Mouse (Mus musculus) lung, postnatal 36 days (tissue): ENCODE results near the gene Apoe.

Experiments
- DNase-seq: peaks from one replicate; pipeline ENCODE4 v3.0.0; 2022; ENCODE audit warnings: mixed read lengths

The Apoe gene

GRCm38 (mm10) chr7:19716055-19716682 lies 17.2 kb upstream of the Apoe start:
- DNase-seq, result no peak

GRCm38 (mm10) chr7:19715239-19716054 lies 16.5 kb upstream of the Apoe start, which contains the start of gene Tomm40:
Gene Tomm40 (minus strand): TSS chr7:19715438.
- DNase-seq, result peak; percentile 100

GRCm38 (mm10) chr7:19714836-19715235 lies 15.8 kb upstream of the Apoe start:
- DNase-seq, result no peak

DNA sequence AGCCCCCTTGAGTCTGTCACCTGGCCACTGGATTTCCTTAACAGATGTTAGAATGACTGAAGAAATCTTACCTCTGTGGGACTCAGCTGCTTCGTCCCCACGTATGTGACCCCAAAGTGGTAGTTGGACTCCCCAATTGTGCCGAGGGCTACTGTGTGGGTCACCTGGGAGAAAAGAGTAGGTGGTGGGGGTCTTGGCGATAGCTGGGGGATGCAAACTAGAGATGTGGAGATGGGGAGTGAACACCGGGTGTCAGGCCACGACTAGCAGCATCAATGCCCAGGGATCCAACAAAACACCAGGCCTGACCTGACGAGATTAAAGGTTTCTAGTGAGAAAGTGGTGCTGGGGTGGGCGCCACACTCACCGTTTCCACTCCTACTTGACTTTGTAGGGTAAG lies 14.6 kb upstream of the Apoe start:
- no peak for DNase-seq

GRCm38 (mm10) chr7:19713196-19713595 lies 14.2 kb upstream of the Apoe start:
- no peak for DNase-seq

DNA sequence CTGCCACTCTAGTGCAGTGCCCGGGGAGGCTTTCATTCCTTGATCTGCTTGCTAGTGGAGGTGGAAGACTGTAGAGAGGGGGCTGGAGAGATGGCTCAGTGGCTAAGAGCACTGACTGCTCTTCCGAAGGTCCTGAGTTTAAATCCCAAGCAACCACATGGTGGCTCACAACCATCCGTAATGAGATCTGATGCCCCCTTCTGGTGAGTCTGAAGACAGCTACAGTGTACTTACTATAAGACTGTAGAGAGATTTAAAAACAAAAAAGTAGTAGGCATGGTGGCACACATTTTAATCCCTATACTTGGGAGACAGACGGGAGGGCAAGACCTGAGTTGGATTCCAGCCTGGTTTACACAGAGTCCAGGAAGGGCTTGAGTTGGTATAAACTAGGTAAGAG lies 13.4 kb upstream of the Apoe start:
- DNase-seq, result no peak

GRCm38 (mm10) chr7:19710650-19711049 lies 11.7 kb upstream of the Apoe start:
- no peak for DNase-seq

DNA sequence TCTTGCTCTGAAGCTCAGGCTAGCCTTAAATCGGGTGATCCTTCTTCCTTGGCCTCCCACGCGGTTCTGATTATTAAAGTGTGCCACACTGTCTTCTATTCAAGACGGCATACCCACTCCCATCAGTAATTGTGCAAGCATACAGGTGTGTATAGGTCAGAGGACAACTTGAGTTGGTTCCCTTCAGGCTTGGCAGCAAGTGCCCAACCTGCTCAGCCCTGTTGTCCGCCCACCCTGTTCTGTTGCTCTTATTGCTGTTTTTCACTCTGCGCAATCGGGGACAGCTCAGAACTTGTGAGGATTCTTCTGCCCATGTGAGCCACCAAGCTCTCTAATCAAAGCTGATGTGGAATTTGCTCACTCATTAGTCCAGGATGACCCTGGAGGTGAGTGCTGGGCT lies 6.3 kb upstream of the Apoe start:
- DNase-seq, result no peak

- no peak for DNase-seq
Observed at GRCm38 (mm10) chr7:19704475-19704874, 5.5 kb upstream of the Apoe start.

- DNase-seq, result no peak
Observed at GRCm38 (mm10) chr7:19702859-19703555, 4.0 kb upstream of the Apoe start.

DNA sequence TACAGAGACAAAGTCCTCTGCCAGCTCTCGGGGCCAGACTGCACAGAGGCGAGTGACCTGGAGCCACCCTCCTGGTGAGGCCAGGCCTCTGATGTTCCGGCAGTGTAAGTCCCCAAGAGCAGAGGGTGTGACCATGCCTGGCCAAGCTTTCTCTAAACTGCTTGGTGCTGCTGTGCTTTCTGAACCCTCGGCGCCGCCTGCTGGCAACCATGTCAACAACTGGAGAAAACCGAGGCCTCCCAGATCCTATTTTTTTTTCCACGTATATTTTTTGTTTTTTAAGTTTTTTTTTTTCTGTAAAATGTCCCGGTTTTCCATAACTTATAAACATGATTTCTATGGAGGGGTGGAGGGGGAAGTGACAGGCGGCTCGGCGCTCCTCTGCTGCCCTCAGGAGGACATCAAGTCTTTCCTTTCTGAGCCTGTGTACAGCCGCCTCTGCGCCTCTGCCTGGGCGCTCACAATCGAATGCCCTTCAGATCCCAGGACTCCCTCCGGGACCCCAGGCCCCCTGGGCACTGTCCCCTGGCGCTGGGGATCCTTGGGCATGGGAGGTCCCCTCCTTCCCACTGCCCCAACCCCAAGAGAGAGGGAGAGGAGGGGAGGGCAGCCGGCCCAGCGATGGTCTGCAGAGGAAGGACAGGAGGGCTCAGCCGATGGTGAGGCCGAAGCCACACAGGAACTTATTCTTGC lies 2.2 kb upstream of the Apoe start:
- peak; percentile 90 for DNase-seq

DNA sequence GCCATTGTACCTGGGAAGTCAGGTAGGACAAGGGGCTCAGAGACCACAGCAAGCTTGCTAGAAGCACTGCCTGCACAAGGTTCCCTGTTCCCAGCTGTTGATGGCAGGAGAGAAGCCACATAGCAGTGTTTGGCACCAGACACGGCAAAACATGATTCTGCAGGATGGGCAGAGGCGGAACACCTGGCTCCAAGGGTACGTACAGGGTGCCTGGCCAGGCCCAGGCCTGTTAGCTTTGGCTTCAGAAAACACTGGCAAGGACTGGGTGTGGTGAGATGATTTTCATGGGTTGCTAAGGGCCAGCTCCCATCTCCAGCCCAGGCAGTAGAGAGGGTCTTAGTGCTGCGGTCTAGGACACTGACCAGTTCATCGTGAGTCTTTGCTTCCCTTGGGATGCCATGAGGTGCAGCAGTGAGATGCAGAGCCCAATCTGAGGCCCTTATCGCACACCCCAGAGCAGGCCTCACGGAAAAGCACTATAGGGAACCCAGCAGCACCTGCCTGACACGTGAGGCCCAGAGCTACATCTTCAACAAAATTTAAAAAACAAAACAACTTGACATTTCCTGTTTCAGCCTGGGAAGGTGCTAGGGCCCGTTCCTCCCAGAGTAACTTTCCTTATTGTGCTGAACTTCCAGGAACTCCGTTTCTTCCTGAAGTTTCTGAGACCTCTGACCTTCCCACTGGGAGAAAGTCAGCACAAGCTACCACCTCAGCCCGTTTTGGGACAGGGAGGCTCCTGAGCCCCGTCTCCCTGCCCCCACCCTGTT lies 1.5 kb upstream of the Apoe start:
- DNase-seq, result no peak

DNA sequence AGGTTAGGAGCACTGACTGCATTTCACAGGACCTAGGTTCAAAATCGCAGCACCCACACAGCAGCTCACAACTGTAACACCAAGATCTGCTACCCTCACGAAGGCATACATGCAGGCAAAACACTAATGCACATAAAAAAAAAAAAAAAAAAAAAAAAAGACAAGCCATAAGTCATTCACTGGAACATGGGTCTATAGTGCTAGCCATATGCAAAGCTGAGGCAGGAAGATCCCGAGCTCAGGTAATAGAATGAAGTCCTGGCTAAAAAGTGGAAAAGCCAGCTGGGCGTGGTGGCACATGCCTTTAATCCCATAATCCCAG lies 800 bp upstream of the Apoe start:
- no peak for DNase-seq

DNA sequence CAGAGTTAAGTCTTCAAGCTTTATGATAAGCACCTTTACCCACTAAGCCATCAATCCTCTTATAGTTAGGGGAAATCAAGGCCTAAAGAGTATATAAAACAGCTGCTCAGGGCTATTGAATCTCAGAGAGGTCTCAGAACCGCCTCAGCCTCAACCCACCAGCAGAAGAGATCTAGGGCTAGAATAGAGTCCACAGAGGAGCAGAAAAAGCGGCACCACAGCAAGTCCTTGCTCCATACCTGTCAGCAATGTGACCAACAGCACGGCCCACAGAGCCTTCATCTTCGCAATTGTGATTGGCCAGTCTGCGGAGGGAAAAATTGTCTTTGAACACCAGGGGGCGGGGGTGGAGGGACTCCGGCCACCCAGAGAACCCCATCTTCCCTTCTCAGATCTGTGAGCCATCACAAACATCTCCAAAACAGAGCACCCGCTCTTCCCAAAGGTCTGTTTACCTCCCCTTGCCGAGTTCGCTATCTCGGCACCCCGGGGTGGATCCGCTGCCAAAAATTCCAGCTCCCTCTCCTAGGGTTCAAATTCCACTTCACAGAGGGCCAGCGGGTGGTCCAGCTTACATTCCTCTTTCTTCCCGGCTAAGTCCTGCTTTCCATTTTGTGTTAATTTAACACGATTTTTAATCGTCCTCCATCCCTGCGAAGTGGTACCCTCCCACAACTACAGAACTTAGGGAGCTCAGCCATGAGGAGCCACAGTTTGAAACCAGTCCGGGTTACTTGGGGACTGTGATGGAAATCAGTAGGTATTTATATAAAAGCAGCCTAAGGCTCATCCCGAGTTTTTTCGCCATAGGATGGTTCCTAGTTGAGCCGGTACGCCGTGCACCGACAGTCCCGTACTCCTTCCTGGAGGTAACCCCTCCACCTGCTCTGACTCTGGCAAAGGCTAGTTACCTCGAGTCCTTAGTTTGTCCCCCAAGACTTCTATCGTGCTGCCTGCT lies 760 bp downstream of the Apoe start:
- DNase-seq, result no peak

- no peak for DNase-seq
Observed at GRCm38 (mm10) chr7:19696336-19696873, 2.6 kb downstream of the Apoe start.

GRCm38 (mm10) chr7:19695881-19696280 lies 3.1 kb downstream of the Apoe start:
- DNase-seq, result no peak

DNA sequence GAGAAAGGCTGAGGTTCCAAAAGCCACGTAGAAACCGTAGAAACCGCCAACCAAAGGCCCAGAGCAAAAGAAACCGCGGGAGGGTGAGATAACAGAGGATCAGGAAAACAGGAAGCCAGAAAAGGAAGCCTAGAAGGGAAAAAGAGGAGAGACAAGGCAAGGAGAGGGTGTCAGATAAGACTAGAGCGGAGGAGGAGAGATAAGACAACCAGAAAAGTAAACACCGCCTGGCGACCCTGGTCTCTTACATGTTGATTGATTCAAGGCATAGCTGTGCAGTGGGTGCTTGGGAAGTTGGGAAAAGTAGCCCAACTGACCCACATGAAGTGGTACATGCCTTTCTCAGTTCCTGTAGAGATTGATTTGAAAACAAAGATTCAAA lies 3.8 kb downstream of the Apoe start:
- no peak for DNase-seq

- DNase-seq, result no peak
Observed at GRCm38 (mm10) chr7:19694336-19695212, 4.4 kb downstream of the Apoe start.

GRCm38 (mm10) chr7:19693421-19693820 lies 5.6 kb downstream of the Apoe start:
- peak; percentile 75 for DNase-seq
